Mouse (Mus musculus) gastrocnemius, postnatal 36 days (tissue): ENCODE measurements at regions not wholly inside any gene's neighbourhood (a gene's known extent, or its start where the extent isn't known, plus 50 kb on each side); places are given as distances from the start of the nearest gene placed in this dataset.

Experiments
- DNase-seq, 2 experiments: peaks; one replicate each; pipeline ENCODE4 v3.0.0; 2022
- intact Hi-C: fragments of 180-260 bp; cut with DNase I; formaldehyde crosslinking; loops from one replicate; pipeline ENCODE4 v1.15.1; 2025

- DNase-seq, result no peak
- intact Hi-C loops, result no loop called here
Measured at GRCm38 (mm10) chr6:31080279-31080678, 121.4 kb upstream of the Klf14 start.

GRCm38 (mm10) chr6:31080691-31081090, 121.8 kb upstream of the Klf14 start:
- no peak for DNase-seq
- intact Hi-C loops, result no loop called here

- no peak for DNase-seq
- intact Hi-C loops, result no loop called here
Measured at GRCm38 (mm10) chr6:31081238-31081637, 122.4 kb upstream of the Klf14 start.

GRCm38 (mm10) chr6:31081988-31082387, 123.1 kb upstream of the Klf14 start:
- no peak for DNase-seq
- intact Hi-C loops, result no loop called here

GRCm38 (mm10) chr6:31082613-31083470, 124.0 kb upstream of the Klf14 start:
- intact Hi-C loops, result no loop called here
- peak in 1 of 2 experiments; percentile 49 for DNase-seq

- DNase-seq, result no peak
- intact Hi-C loops, result no loop called here
Measured at GRCm38 (mm10) chr6:31083701-31084100, 124.8 kb upstream of the Klf14 start.

- intact Hi-C loops, result no loop called here
- no peak for DNase-seq
Measured at GRCm38 (mm10) chr6:31085063-31085759, 126.3 kb upstream of the Klf14 start.

GRCm38 (mm10) chr6:31085760-31086108, 126.9 kb upstream of the Klf14 start:
- DNase-seq, result no peak
- intact Hi-C loops, result no loop called here

- intact Hi-C loops, result no loop called here
- no peak for DNase-seq
Measured at GRCm38 (mm10) chr6:31086283-31086682, 127.4 kb upstream of the Klf14 start.

- intact Hi-C loops, result no loop called here
Measured at GRCm38 (mm10) chr6:31086798-31087360, 128.0 kb upstream of the Klf14 start.

GRCm38 (mm10) chr6:31087511-31087910, 128.6 kb upstream of the Klf14 start:
- intact Hi-C loops, result no loop called here
- no peak for DNase-seq

More at GRCm38 (mm10) chr6:31086798-31087360, 128.0 kb upstream of the Klf14 start:
- DNase-seq, result no peak

- intact Hi-C loops, result no loop called here
- DNase-seq, result peak in 1 of 2 experiments; percentile 23
Measured at GRCm38 (mm10) chr6:31088147-31088972, 129.5 kb upstream of the Klf14 start.

GRCm38 (mm10) chr6:31088973-31089368, 130.1 kb upstream of the Klf14 start:
- no peak for DNase-seq
- intact Hi-C loops, result no loop called here

GRCm38 (mm10) chr6:31090288-31090687, 131.4 kb upstream of the Klf14 start:
- intact Hi-C loops, result no loop called here
- no peak for DNase-seq

GRCm38 (mm10) chr6:31090791-31091190, 131.9 kb upstream of the Klf14 start:
- DNase-seq, result no peak
- intact Hi-C loops, result no loop called here

- intact Hi-C loops, result no loop called here
- DNase-seq, result no peak
Measured at GRCm38 (mm10) chr6:31092324-31092723, 133.4 kb upstream of the Klf14 start.

GRCm38 (mm10) chr6:31092760-31093159, 133.9 kb upstream of the Klf14 start:
- intact Hi-C loops, result no loop called here
- DNase-seq, result no peak

- peak in 1 of 2 experiments; percentile 55 for DNase-seq
- intact Hi-C loops, result no loop called here
Measured at GRCm38 (mm10) chr6:31095943-31096714, 137.3 kb upstream of the Klf14 start.

- intact Hi-C loops, result no loop called here
- no peak for DNase-seq
Measured at GRCm38 (mm10) chr6:31096787-31097186, 137.9 kb upstream of the Klf14 start.

- DNase-seq, result no peak
- intact Hi-C loops, result no loop called here
Measured at GRCm38 (mm10) chr6:31097254-31097653, 138.4 kb upstream of the Klf14 start.
